Mouse (Mus musculus) midbrain, embryonic 15.5 days (tissue): ENCODE measurements around the gene Nmb. TPM values are rescaled to one million over a fixed set of nuclear protein-coding genes. Genes with fewer than 3 reads are reported as not detected.

ENCODE experiments used
- ATAC-seq: fragments of 200-750 bp; cut with Nextera tagmentation; replicated peaks from 2 replicates; pipeline ENCODE4 v1.8.0; 2017; ENCODE audit warnings: moderate TSS enrichment
- H3K27ac ChIP-seq: fragments of 300-500 bp; sonication (generic); 2 replicates; pipeline ENCODE4 v1.5.1; 2015; ENCODE audit warnings: mild to moderate bottlenecking, inconsistent platforms
- H3K27me3 ChIP-seq: fragments of 300-500 bp; sonication (generic); replicated peaks from 2 replicates; pipeline ENCODE4 v1.6.1; 2015; ENCODE audit warnings: inconsistent platforms
- H3K36me3 ChIP-seq: fragments of 300-500 bp; sonication (generic); replicated peaks from 2 replicates; pipeline ENCODE4 v1.6.1; 2015; ENCODE audit warnings: inconsistent platforms
- H3K4me1 ChIP-seq: fragments of 300-500 bp; sonication (generic); 2 replicates; pipeline ENCODE4 v1.6.1; 2015; ENCODE audit warnings: inconsistent platforms
- H3K4me2 ChIP-seq: fragments of 300-500 bp; sonication (generic); 2 replicates; pipeline ENCODE4 v1.6.1; 2015; ENCODE audit warnings: inconsistent platforms, mild to moderate bottlenecking, moderate library complexity
- H3K4me3 ChIP-seq: fragments of 300-500 bp; sonication (generic); 2 replicates; pipeline ENCODE4 v1.5.1; 2015; ENCODE audit warnings: mild to moderate bottlenecking, inconsistent platforms
- H3K9ac ChIP-seq: fragments of 300-500 bp; sonication (generic); 2 replicates; pipeline ENCODE4 v1.6.1; 2015; ENCODE audit warnings: mild to moderate bottlenecking, inconsistent platforms
- H3K9me3 ChIP-seq: fragments of 300-500 bp; sonication (generic); 2 replicates; pipeline ENCODE4 v1.6.1; 2016; ENCODE audit warnings: inconsistent platforms
- WGBS: fragments of 180-500 bp; shearing (Covaris S2); methylation state at CpG from one replicate; pipeline ENCODE4 v1.1.7; 2015; ENCODE audit warnings: mixed read lengths; 5-methylcytosine and 5-hydroxymethylcytosine counted together
- polyA plus RNA-seq: library from polyadenylated mRNA; unstranded; fragments of >200 nt; fragmentation: Nextera tagmentation; extraction: Ambion mirVana; gene quantifications from 2 replicates; pipeline ENCODE4 v1.2.1, GENCODE M21; 2015

Nmb gene
- polyA plus RNA-seq, 1 experiment from 2014 or later: 7.2 TPM

GRCm38 (mm10) chr7:80894196-80894595, 10.7 kb downstream of the Nmb start:
- no peak overlapping the region for H3K4me3 ChIP-seq
- 87% methylated on average over 7 of the region's 7 CpGs for WGBS
- H3K9ac ChIP-seq: no peak overlapping the region
- no peak for ATAC-seq
- H3K4me1 ChIP-seq: peaks cover 4% of the 10 kb centered on the region; the same call in 1 of the 2 replicates
- no peaks in the 10 kb centered on the region for H3K27me3 ChIP-seq
- H3K36me3 ChIP-seq: peaks cover 36% of the 10 kb centered on the region
- no peak overlapping the region for H3K27ac ChIP-seq
- H3K9me3 ChIP-seq: no peaks in the 10 kb centered on the region
- no peak overlapping the region for H3K4me2 ChIP-seq

DNA sequence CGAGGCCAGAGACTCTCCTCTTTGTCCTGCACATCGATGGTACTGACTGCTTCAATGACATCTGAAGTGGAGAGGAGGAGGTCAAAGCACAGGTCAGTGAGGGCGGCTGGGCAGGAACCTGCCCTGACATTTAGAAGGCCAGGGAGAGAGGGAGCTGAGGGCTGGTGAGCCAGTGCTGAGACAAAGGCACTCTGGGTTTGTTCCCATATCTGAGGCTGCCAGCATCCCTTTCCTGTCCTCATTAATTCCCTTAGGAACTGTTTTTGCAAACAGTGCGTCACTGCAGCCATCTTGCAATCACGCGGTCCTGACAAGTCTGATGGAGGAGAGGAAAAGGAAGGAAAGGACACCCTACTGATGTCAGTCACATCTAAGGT, 11.1 kb downstream of the Nmb start:
- no peak overlapping the region for H3K4me3 ChIP-seq
- H3K4me1 ChIP-seq: peaks cover 8% of the 10 kb centered on the region; the same call in 1 of the 2 replicates
- H3K27ac ChIP-seq: no peak overlapping the region
- H3K27me3 ChIP-seq: no peaks in the 10 kb centered on the region
- H3K36me3 ChIP-seq: peaks cover 36% of the 10 kb centered on the region
- WGBS: 82% methylated on average over 6 of the region's 6 CpGs
- H3K9ac ChIP-seq: no peak overlapping the region
- H3K9me3 ChIP-seq: no peaks in the 10 kb centered on the region
- H3K4me2 ChIP-seq: no peak overlapping the region
- ATAC-seq: no peak

DNA sequence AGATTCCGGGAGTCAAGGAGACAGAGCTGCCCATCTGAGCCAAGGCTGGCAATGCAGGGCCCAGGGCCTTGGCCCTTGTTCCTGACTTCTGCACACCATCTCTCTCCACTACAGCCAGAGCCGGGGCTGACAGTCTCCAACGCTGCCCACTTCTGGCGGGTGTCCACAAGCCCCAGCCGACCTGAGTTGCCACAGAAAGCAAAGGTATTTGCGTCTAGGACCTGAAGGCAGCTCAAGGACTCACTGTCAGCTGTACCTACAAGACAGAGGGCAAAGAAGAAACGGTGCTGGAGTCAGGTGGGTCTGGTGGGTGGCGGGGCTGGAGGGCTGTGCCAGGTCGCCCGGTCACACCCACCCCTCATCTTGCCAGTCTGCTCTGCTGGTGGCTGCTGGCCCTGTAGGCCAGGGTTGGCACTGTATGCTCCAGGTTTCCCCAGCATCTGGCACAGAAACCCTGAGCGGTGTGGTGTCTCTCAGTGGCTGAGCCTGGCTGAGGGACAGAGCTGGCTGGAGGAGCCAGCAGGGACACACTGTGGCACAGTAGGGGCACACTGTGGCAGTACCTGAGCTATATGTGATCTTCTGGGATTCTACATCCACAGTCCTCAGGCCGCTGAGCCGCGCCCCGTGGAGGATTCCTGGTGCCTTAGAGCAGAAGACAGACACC, 11.7 kb downstream of the Nmb start:
- no peak overlapping the region for H3K4me2 ChIP-seq
- H3K27me3 ChIP-seq: no peaks in the 10 kb centered on the region
- H3K9me3 ChIP-seq: no peaks in the 10 kb centered on the region
- peaks cover 34% of the 10 kb centered on the region for H3K36me3 ChIP-seq
- ATAC-seq: no peak
- 93% methylated on average over 15 of the region's 15 CpGs for WGBS
- H3K4me3 ChIP-seq: no peak overlapping the region
- H3K9ac ChIP-seq: no peak overlapping the region
- no peak overlapping the region for H3K27ac ChIP-seq
- H3K4me1 ChIP-seq: peaks cover 8% of the 10 kb centered on the region; the same call in 1 of the 2 replicates

- Histone ChIP-seq H3K4me1 (peaks cover 8% of the 10 kb centered on the region; the same call in 1 of the 2 replicates), H3K36me3 (peaks cover 22% of the 10 kb centered on the region), H3K4me3 (no peak overlapping the region), H3K9me3 (no peaks in the 10 kb centered on the region), H3K9ac (no peak overlapping the region), H3K4me2 (no peak overlapping the region), H3K27ac (peak overlapping the region; percentile 57; the same call in 1 of the 2 replicates), H3K27me3 (no peaks in the 10 kb centered on the region)
- ATAC-seq: no peak
- WGBS: 83% methylated on average over 13 of the region's 13 CpGs
These were observed 15.0 kb downstream of the Nmb start for GRCm38 (mm10) chr7:80889841-80890241.

- no peak overlapping the region for H3K4me3 ChIP-seq
- H3K27ac ChIP-seq: peak overlapping the region; percentile 57
- H3K36me3 ChIP-seq: peaks cover 22% of the 10 kb centered on the region
- 39% methylated on average over 9 of the region's 9 CpGs for WGBS
- ATAC-seq: peak; percentile 49; the same call in 1 of the 2 replicates
- H3K4me1 ChIP-seq: peaks cover 8% of the 10 kb centered on the region; the same call in 1 of the 2 replicates
- no peak overlapping the region for H3K4me2 ChIP-seq
- H3K9me3 ChIP-seq: no peaks in the 10 kb centered on the region
- H3K9ac ChIP-seq: no peak overlapping the region
- H3K27me3 ChIP-seq: no peaks in the 10 kb centered on the region
These were observed 15.8 kb downstream of the Nmb start for GRCm38 (mm10) chr7:80889021-80889511.

- WGBS: 84% methylated on average over 7 of the region's 7 CpGs
- Histone ChIP-seq H3K9me3 (no peaks in the 10 kb centered on the region), H3K27me3 (no peaks in the 10 kb centered on the region)
These were observed 16.3 kb downstream of the Nmb start for GRCm38 (mm10) chr7:80888595-80888994.

DNA sequence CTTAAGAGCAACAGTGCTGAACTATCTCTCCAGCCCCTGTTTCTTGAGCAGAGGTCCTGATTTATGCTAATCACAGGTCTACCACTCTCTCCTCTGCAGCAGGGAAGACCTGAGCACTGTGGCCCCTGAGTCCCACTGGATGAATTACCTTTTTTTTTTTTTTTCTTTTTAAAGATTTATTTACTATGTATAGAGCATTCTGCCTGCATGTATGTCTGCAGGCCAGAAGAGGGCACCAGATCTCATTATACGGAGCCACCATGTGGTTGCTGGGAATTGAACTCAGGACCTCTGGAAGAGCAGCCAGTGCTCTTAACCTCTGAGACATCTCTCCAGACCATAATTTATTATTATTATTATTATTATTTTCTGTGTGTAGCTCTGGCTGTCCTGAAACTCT, 19.2 kb downstream of the Nmb start:
- Histone ChIP-seq H3K9ac (no peak overlapping the region), H3K27me3 (no peaks in the 10 kb centered on the region), H3K9me3 (no peaks in the 10 kb centered on the region), H3K4me3 (no peak overlapping the region), H3K27ac (no peak overlapping the region), H3K4me2 (no peak overlapping the region), H3K36me3 (no peaks in the 10 kb centered on the region; the same call in 1 of the 2 replicates), H3K4me1 (peaks cover 8% of the 10 kb centered on the region; the same call in 1 of the 2 replicates)
- WGBS: 15% methylated on average over 1 of the region's 1 CpGs
- no peak for ATAC-seq

More at GRCm38 (mm10) chr7:80888595-80888994, 16.3 kb downstream of the Nmb start:
- Histone ChIP-seq H3K36me3 (peaks cover 21% of the 10 kb centered on the region), H3K27ac (peak overlapping the region; percentile 57; the same call in 1 of the 2 replicates), H3K4me2 (no peak overlapping the region), H3K9ac (no peak overlapping the region), H3K4me1 (peaks cover 8% of the 10 kb centered on the region; the same call in 1 of the 2 replicates), H3K4me3 (no peak overlapping the region)
- no peak for ATAC-seq

DNA sequence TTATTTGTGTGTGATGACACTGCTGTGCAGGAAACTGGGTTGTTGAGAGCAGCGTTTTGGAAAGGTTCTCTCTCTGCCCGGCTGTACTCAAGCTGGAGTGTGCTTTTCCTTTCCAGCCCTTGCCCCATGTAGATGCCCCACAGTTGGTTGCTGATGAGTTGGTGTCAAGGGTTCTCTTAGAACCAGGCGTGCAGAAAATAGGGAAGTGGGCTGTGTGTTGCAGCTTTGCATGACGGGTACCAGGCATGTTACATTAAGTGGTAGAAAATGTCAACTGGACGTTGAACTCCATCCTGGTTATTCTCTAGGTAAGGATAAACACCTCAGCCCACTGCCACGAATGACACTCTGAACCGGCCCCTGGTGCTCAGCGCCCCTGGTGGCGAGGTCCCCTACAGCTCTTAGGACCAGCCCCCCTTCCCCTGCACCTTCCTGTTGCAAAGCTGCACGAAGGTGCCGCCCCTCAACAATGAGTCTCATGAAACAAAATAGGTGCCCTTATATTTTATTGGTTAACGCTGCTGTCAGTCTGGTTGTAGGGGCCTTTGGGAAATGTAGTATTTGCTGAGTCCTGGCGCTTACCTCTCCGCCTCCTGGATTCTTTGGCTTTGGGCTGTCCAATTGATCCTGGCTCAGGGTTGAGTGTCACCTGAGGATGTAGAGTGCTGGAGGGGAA, 21.9 kb downstream of the Nmb start:
- Histone ChIP-seq H3K4me3 (peak overlapping the region; percentile 26), H3K27me3 (no peaks in the 10 kb centered on the region), H3K4me2 (peak overlapping the region; percentile 46), H3K27ac (no peak overlapping the region), H3K9ac (no peak overlapping the region), H3K9me3 (no peaks in the 10 kb centered on the region), H3K36me3 (peaks cover 2% of the 10 kb centered on the region; the same call in 1 of the 2 replicates), H3K4me1 (no peaks in the 10 kb centered on the region)
- 26% methylated on average over 14 of the region's 14 CpGs for WGBS
- peak; percentile 87 for ATAC-seq

DNA sequence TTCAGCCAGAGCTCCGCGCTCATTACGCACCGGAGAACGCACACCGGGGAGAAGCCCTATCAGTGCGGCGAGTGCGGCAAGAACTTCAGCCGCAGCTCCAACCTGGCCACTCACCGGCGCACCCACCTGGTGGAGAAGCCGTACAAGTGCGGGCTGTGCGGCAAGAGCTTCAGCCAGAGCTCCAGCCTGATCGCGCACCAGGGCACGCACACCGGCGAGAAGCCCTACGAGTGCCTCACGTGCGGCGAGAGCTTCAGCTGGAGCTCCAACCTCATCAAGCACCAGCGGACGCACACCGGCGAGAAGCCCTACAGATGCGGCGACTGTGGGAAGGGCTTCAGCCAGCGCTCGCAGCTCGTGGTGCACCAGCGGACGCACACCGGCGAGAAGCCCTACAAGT, 29.1 kb downstream of the Nmb start:
- no peaks in the 10 kb centered on the region for H3K27me3 ChIP-seq
- H3K36me3 ChIP-seq: peaks cover 52% of the 10 kb centered on the region
- no peak overlapping the region for H3K27ac ChIP-seq
- H3K9ac ChIP-seq: no peak overlapping the region
- ATAC-seq: no peak
- no peak overlapping the region for H3K4me2 ChIP-seq
- no peak overlapping the region for H3K4me3 ChIP-seq
- 30% methylated on average over 37 of the region's 37 CpGs for WGBS
- no peaks in the 10 kb centered on the region for H3K9me3 ChIP-seq
- no peaks in the 10 kb centered on the region for H3K4me1 ChIP-seq

- Histone ChIP-seq H3K9me3 (no peaks in the 10 kb centered on the region), H3K4me3 (no peak overlapping the region), H3K27ac (no peak overlapping the region), H3K4me1 (no peaks in the 10 kb centered on the region), H3K4me2 (no peak overlapping the region), H3K27me3 (no peaks in the 10 kb centered on the region), H3K9ac (no peak overlapping the region), H3K36me3 (peaks cover 69% of the 10 kb centered on the region)
- WGBS: 94% methylated on average over 2 of the region's 2 CpGs
- ATAC-seq: no peak
These were observed 31.2 kb downstream of the Nmb start for GRCm38 (mm10) chr7:80873631-80874030.

- peaks cover 75% of the 10 kb centered on the region for H3K36me3 ChIP-seq
- H3K4me2 ChIP-seq: no peak overlapping the region
- 83% methylated on average over 5 of the region's 5 CpGs for WGBS
- H3K27ac ChIP-seq: no peak overlapping the region
- no peaks in the 10 kb centered on the region for H3K27me3 ChIP-seq
- H3K4me1 ChIP-seq: no peaks in the 10 kb centered on the region
- no peak for ATAC-seq
- no peaks in the 10 kb centered on the region for H3K9me3 ChIP-seq
- H3K4me3 ChIP-seq: no peak overlapping the region
- no peak overlapping the region for H3K9ac ChIP-seq
These were observed 31.8 kb downstream of the Nmb start for GRCm38 (mm10) chr7:80873038-80873437.

- no peaks in the 10 kb centered on the region for H3K9me3 ChIP-seq
- no peak for ATAC-seq
- H3K4me2 ChIP-seq: no peak overlapping the region
- no peak overlapping the region for H3K4me3 ChIP-seq
- no peak overlapping the region for H3K9ac ChIP-seq
- 89% methylated on average over 2 of the region's 2 CpGs for WGBS
- peaks cover 23% of the 10 kb centered on the region for H3K4me1 ChIP-seq
- H3K27ac ChIP-seq: no peak overlapping the region
- peaks cover 46% of the 10 kb centered on the region for H3K36me3 ChIP-seq
- no peaks in the 10 kb centered on the region for H3K27me3 ChIP-seq
These were observed 36.2 kb downstream of the Nmb start for GRCm38 (mm10) chr7:80868686-80869085.
